Mouse (Mus musculus) midbrain, embryonic 12.5 days (tissue): ENCODE measurements at regions not wholly inside any gene's neighbourhood (a gene's known extent, or its start where the extent isn't known, plus 50 kb on each side); places are given as distances from the start of the nearest gene placed in this dataset.

Experiments
- ATAC-seq: fragments of 200-750 bp; cut with Nextera tagmentation; 2 replicates; pipeline ENCODE4 v1.8.0; 2017; ENCODE audit warnings: low read depth, moderate TSS enrichment, moderate library complexity; ENCODE audit not compliant: low FRiP score
- H3K27ac ChIP-seq: fragments of 300-500 bp; sonication (generic); replicated peaks from 2 replicates; pipeline ENCODE4 v1.5.1; 2016; ENCODE audit warnings: mild to moderate bottlenecking
- H3K27me3 ChIP-seq: fragments of 300-500 bp; sonication (generic); 2 replicates; pipeline ENCODE4 v1.6.1; 2016; ENCODE audit warnings: mild to moderate bottlenecking
- H3K36me3 ChIP-seq: fragments of 300-500 bp; sonication (generic); 2 replicates; pipeline ENCODE4 v1.6.1; 2016
- H3K4me1 ChIP-seq: fragments of 300-500 bp; sonication (generic); 2 replicates; pipeline ENCODE4 v1.6.1; 2016
- H3K4me2 ChIP-seq: fragments of 300-500 bp; sonication (generic); replicated peaks from 2 replicates; pipeline ENCODE4 v1.6.1; 2016; ENCODE audit warnings: mild to moderate bottlenecking, moderate library complexity
- H3K4me3 ChIP-seq: fragments of 300-500 bp; sonication (generic); 2 replicates; pipeline ENCODE4 v1.5.1; 2016; ENCODE audit warnings: mild to moderate bottlenecking
- H3K9ac ChIP-seq: fragments of 300-500 bp; sonication (generic); replicated peaks from 2 replicates; pipeline ENCODE4 v1.6.1; 2016; ENCODE audit warnings: mild to moderate bottlenecking, moderate library complexity
- H3K9me3 ChIP-seq: fragments of 300-500 bp; sonication (generic); 2 replicates; pipeline ENCODE4 v1.6.1; 2016; ENCODE audit warnings: mild to moderate bottlenecking
- WGBS: fragments of 180-500 bp; shearing (Covaris S2); methylation state at CpG from one replicate; pipeline ENCODE4 v1.1.7; 2016; 5-methylcytosine and 5-hydroxymethylcytosine counted together

DNA sequence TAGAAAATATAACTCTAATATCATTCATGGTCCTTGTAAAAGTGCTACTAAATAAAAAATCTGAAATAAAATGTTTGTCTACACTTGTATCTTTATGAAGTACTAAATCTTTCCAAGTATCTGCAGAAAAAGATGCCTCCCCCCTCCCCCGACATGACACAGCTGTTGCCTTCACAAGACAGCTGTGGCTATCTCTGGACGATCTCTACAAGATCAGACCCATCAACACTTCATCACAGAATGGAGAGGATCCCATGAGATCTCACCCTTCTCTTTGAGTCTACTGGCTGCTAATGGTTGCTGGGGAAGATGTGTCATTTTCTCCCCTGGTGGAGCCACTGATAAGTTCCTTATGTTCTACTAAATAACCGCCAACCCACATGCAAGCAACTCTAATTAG, 116.0 kb upstream of the Dab2 start:
- WGBS = 88% methylated on average over 3 of the region's 3 CpGs
- no peak for ATAC-seq

DNA sequence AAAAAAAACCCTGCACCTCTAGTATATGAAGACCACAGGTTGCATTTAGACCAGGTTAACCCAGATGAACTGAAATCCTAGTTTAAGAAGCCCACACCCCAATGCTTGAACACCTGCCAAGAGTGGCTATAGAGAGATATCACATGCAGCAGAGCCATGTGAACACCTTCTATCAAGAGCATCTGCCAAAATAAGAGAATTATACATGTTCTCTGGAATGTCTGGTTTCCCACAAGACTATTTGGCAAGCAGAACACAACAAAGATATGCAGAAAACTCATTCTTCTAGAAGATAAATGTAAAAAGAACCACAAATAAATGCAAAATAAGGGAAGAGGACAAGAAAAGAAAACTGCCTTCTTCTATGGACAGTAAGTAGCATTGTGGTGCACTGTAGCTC, 107.7 kb upstream of the Dab2 start:
- no peak for ATAC-seq
- H3K27me3 ChIP-seq = no peaks in the 10 kb centered on the region
- H3K9ac ChIP-seq = no peak overlapping the region
- no peaks in the 10 kb centered on the region for H3K36me3 ChIP-seq
- H3K27ac ChIP-seq = no peak overlapping the region
- H3K4me3 ChIP-seq = no peak overlapping the region
- no peaks in the 10 kb centered on the region for H3K4me1 ChIP-seq
- H3K9me3 ChIP-seq = no peaks in the 10 kb centered on the region
- no peak overlapping the region for H3K4me2 ChIP-seq

More for the DNA sequence above, 116.0 kb upstream of the Dab2 start:
- H3K4me1 ChIP-seq = no peaks in the 10 kb centered on the region
- no peaks in the 10 kb centered on the region for H3K27me3 ChIP-seq
- no peak overlapping the region for H3K4me2 ChIP-seq
- no peak overlapping the region for H3K4me3 ChIP-seq
- H3K36me3 ChIP-seq = no peaks in the 10 kb centered on the region
- no peak overlapping the region for H3K9ac ChIP-seq
- no peak overlapping the region for H3K27ac ChIP-seq
- no peaks in the 10 kb centered on the region for H3K9me3 ChIP-seq

DNA sequence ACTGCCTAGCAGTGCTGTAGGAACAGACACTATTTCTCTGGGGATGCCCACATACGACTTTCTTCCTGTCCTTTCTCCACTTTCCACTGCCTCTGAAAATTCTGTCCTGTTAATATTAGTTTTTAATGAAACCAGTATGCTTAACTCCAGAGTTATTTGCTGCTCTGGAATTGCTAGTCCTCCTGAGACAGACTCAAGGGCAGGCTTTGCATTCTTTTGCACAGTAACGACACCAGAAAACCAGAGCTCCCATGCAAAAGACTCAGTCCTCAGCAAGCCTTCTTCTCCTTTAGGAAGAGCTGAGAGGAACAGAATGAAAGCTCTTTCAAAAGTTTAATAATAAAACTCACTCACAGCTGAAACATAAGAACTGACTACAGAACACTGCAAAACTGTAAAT, 92.3 kb upstream of the Dab2 start:
- no peak overlapping the region for H3K9ac ChIP-seq
- no peaks in the 10 kb centered on the region for H3K36me3 ChIP-seq
- H3K9me3 ChIP-seq = 0 out of 2 replicates have a peak, but pooled peaks cover 3% of the 10 kb centered on the region
- H3K4me1 ChIP-seq = no peaks in the 10 kb centered on the region
- 83% methylated on average over 2 of the region's 2 CpGs for WGBS
- H3K4me3 ChIP-seq = no peak overlapping the region
- no peak overlapping the region for H3K27ac ChIP-seq
- H3K4me2 ChIP-seq = no peak overlapping the region
- no peaks in the 10 kb centered on the region for H3K27me3 ChIP-seq
- ATAC-seq = no peak

DNA sequence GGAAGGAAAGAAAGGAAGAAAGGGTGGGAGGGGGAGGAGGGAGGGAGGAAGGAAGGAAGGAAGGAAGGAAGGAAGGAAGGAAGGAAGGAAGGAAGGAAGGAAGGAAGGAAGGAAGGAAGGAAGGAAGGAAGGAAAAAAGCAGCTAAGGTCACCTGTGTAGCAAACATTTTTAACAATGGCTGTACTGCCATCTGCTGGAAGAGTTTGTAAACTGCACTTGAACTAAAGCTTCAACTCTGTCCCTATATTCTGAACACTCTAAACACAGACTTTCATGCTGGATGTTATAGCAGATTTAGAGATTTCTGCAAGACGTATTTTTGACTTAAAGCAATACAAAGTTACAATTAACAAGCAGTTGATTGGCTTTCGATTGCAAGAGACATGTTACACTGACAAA, 90.3 kb upstream of the Dab2 start:
- Histone ChIP-seq H3K9me3 (0 out of 2 replicates have a peak, but pooled peaks cover 3% of the 10 kb centered on the region), H3K27me3 (no peaks in the 10 kb centered on the region), H3K4me1 (no peaks in the 10 kb centered on the region), H3K9ac (no peak overlapping the region), H3K27ac (no peak overlapping the region), H3K4me2 (no peak overlapping the region), H3K4me3 (no peak overlapping the region), H3K36me3 (no peaks in the 10 kb centered on the region)
- 10% methylated on average over 2 of the region's 2 CpGs for WGBS
- peak; percentile 77; the same call in 1 of the 2 replicates for ATAC-seq

DNA sequence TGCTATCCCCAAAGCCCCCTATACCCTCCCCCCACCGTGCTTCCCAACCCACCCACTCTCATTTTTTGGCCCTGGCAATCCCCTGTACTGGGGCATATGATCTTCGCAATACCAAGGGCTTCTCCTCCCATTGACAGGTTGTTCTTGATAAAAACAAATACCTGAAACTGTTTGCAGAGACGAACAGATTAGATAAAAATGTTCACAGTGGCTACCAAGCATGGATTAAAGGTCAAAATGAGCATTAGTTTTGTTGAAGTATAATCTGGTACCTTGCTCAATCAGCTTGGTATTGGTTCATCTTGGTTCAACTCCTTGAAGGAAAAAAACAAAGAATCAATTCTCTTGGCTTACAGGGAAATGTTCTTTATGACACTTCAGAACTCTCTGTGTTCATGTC, 81.5 kb upstream of the Dab2 start:
- H3K27ac ChIP-seq = no peak overlapping the region
- 74% methylated on average over 3 of the region's 3 CpGs for WGBS
- no peak for ATAC-seq

DNA sequence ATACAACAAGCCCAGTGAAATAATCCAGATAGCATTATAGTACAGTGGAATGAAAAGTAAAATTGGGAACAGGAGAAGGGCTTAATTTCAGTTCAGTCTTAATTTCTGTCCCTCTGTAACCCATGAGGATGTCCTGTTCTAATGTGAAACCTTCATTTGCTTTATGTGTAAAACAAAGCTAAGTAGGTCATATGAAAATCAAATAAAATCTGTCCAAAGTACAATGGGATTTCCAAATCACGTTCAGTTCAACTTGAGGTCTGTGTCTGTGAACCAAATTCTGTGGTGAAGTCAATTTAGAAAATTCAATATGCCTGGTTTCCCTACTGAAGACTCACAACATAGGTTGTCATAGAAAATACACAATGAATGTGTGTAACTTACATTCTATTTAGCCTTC, 74.4 kb upstream of the Dab2 start:
- Histone ChIP-seq H3K4me3 (no peak overlapping the region), H3K36me3 (no peaks in the 10 kb centered on the region), H3K4me1 (no peaks in the 10 kb centered on the region), H3K27ac (no peak overlapping the region), H3K4me2 (no peak overlapping the region), H3K27me3 (no peaks in the 10 kb centered on the region), H3K9me3 (no peaks in the 10 kb centered on the region), H3K9ac (no peak overlapping the region)
- no peak for ATAC-seq
- WGBS = 57% methylated on average over 1 of the region's 1 CpGs

More for the DNA sequence above, 81.5 kb upstream of the Dab2 start:
- Histone ChIP-seq H3K9me3 (no peaks in the 10 kb centered on the region), H3K27me3 (no peaks in the 10 kb centered on the region), H3K9ac (no peak overlapping the region), H3K4me3 (no peak overlapping the region), H3K4me2 (no peak overlapping the region), H3K4me1 (no peaks in the 10 kb centered on the region), H3K36me3 (no peaks in the 10 kb centered on the region)

DNA sequence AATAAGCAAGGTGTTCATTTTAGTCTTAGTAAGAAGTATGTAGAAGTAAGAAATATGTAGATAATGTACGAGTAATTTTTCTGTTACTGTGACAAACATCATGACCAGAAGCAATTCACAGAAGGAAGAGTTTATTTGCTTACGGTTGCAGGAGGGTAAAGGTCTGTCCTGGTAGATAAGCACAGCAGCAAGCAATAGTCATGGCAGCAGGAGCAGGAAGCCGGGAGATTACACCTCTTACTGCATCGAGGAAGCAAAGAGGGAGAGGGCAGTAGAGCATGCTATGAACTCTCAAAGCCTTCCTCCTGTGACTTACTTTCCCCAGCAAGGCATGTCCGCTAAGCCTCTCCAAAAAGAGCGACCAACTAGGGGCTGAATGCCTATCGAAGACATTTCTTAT, 69.0 kb upstream of the Dab2 start:
- H3K27ac ChIP-seq = no peak overlapping the region
- no peaks in the 10 kb centered on the region for H3K36me3 ChIP-seq
- H3K4me1 ChIP-seq = no peaks in the 10 kb centered on the region
- ATAC-seq = no peak
- H3K27me3 ChIP-seq = no peaks in the 10 kb centered on the region
- WGBS = 90% methylated on average over 7 of the region's 7 CpGs
- H3K4me2 ChIP-seq = no peak overlapping the region
- H3K4me3 ChIP-seq = no peak overlapping the region
- no peaks in the 10 kb centered on the region for H3K9me3 ChIP-seq
- H3K9ac ChIP-seq = no peak overlapping the region

DNA sequence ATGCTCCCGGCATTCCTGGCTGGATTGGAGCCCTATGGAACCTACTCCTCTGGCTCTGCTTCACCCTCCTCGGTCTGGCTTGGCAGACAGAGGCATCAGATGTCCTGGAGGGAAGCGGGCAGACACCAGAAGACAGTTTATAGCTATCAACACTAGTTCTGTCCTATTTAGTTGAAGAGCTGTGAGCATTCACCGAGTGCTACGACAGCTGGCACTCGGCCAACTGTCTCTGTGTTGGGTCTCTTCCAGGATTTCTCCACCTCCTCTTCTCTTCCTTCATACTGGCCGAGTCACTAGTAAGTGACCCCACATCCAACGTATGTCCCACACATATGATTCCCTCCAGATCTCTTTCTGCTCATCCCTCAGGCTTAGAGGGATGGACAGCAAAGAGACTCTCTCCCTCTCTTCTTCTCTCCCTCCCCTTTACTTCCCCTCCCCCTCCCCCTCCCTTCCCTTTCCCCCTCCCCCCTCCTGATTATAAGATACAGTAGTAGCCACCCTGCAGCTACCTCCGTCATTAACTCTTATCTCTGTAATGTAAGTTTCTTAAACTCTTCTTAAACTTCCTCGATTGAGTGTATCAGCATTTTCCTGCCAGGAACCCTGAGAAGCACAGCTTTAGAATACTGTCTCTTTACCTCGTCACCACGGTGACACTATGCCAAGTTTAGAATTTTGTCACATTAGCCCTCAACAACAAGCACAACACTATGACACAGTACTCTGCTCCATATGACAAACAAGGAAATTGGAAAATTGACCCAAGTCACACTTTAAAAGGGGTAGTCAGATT, 68.1 kb upstream of the Dab2 start:
- H3K4me3 ChIP-seq = no peak overlapping the region
- ATAC-seq = no peak
- H3K9me3 ChIP-seq = no peaks in the 10 kb centered on the region
- H3K27ac ChIP-seq = no peak overlapping the region
- no peak overlapping the region for H3K4me2 ChIP-seq
- no peaks in the 10 kb centered on the region for H3K4me1 ChIP-seq
- H3K9ac ChIP-seq = no peak overlapping the region
- H3K27me3 ChIP-seq = no peaks in the 10 kb centered on the region
- no peaks in the 10 kb centered on the region for H3K36me3 ChIP-seq
- 87% methylated on average over 12 of the region's 12 CpGs for WGBS

DNA sequence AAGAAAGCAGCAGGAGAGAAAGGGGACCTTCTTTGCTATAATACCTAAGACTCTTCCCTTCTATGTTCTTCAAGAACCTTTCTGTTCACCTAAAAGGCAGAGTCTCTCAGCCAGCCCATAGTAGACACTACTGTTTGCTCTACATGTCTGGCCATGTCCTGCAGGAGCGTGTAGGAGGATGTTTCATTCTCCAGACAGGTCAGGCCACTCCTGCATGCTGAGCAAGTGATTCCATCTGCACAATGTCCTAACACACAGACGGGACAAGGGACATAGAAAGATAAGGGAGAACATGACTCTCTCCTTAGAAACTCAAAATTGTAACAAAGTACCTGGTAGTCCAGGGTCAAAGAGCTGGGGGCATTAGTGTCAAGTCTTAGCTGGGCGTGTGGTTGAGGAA, 66.0 kb upstream of the Dab2 start:
- no peak for ATAC-seq
- no peaks in the 10 kb centered on the region for H3K4me1 ChIP-seq
- H3K9ac ChIP-seq = no peak overlapping the region
- H3K4me2 ChIP-seq = no peak overlapping the region
- H3K36me3 ChIP-seq = no peaks in the 10 kb centered on the region
- no peak overlapping the region for H3K27ac ChIP-seq
- no peaks in the 10 kb centered on the region for H3K9me3 ChIP-seq
- WGBS = 85% methylated on average over 3 of the region's 3 CpGs
- H3K4me3 ChIP-seq = no peak overlapping the region
- no peaks in the 10 kb centered on the region for H3K27me3 ChIP-seq

DNA sequence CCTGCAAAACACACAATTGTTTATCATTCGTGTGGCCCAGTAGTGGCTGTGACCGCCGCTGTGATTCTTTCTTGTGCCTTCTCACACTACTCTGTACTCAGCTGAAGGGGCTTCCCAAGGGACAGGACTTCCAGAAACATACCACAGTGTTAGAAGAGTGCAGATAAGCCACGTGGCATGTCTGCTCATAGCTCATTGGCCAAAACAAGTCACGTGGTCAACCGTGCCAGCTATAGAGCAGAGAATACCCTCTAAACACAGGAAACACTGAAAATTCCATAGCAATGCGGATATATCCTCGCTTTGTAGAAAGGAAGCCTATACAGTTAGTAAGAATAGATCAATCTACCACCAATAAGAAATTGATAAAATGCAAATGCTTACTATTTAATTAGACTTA, 63.0 kb upstream of the Dab2 start:
- 0 out of 2 replicates have a peak, but pooled peaks have one; percentile 46 for ATAC-seq
- no peak overlapping the region for H3K9ac ChIP-seq
- WGBS = 89% methylated on average over 8 of the region's 8 CpGs
- no peaks in the 10 kb centered on the region for H3K9me3 ChIP-seq
- H3K27ac ChIP-seq = no peak overlapping the region
- H3K36me3 ChIP-seq = no peaks in the 10 kb centered on the region
- no peak overlapping the region for H3K4me3 ChIP-seq
- H3K4me1 ChIP-seq = no peaks in the 10 kb centered on the region
- no peaks in the 10 kb centered on the region for H3K27me3 ChIP-seq
- H3K4me2 ChIP-seq = no peak overlapping the region

DNA sequence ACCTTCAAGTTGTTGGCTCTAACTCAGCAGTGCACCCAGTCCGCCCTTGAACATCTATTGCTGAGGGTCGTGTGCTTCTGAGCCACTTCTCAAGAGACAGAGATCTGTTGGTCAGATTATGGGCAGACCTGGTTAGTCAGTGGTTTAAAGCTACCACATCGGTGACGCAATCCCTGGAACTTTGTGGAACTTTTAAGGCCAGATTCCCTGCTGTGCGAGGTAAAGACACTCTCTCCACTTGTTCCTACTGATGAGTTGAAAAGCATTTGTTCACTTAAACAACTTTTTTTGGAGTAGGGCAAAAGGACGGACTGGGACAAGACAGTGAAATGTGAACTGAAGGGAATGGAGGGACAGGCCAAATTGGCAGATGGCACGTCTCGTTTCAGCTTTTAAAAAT, 61.9 kb upstream of the Dab2 start:
- Histone ChIP-seq H3K4me1 (no peaks in the 10 kb centered on the region), H3K27me3 (no peaks in the 10 kb centered on the region), H3K27ac (no peak overlapping the region), H3K4me2 (no peak overlapping the region), H3K36me3 (no peaks in the 10 kb centered on the region), H3K9me3 (no peaks in the 10 kb centered on the region), H3K9ac (no peak overlapping the region), H3K4me3 (no peak overlapping the region)
- 76% methylated on average over 8 of the region's 8 CpGs for WGBS
- ATAC-seq = no peak

DNA sequence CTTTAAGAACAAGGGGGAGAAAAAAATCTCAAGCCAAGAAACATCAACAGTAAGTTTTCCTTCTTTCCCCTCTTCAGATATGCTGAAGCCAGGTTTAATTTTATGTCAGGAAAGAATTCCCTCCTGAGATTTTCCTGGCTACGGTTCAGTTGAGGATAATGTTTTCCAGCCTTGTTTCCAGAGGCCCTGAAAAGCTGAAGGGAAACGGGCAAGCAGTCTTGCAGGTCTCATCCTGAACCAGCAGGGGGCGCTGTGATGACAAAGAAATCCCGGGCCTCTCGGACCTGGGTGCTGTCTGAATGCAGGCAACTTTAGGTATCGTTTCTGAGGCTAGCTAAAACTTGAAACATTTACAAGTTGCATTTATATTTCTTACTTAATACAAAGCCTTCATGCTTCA, 61.5 kb upstream of the Dab2 start:
- Histone ChIP-seq H3K9me3 (no peaks in the 10 kb centered on the region), H3K36me3 (no peaks in the 10 kb centered on the region), H3K4me3 (no peak overlapping the region), H3K9ac (no peak overlapping the region), H3K27me3 (no peaks in the 10 kb centered on the region), H3K4me2 (no peak overlapping the region), H3K27ac (no peak overlapping the region), H3K4me1 (no peaks in the 10 kb centered on the region)
- 7% methylated on average over 6 of the region's 6 CpGs for WGBS
- peak; percentile 83 for ATAC-seq

DNA sequence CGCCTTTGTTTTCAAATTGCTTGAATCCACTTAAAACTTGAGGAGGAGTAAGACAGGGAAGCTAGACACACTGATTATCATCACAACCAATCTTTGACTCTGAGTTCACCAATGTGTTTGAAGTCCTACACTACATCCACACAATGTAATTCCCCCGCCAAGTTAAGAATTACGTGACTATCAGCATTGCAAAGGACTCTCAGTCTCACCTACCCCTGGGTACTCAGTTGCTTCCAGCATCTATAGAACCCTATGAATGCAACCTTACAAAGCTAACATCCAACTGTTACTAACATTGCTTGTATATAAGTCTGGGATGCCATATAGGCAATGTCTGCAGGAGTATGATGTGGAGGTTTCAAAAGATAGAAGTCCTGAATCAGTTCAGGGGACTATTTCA, 60.8 kb upstream of the Dab2 start:
- Histone ChIP-seq H3K4me1 (no peaks in the 10 kb centered on the region), H3K9ac (no peak overlapping the region), H3K4me2 (no peak overlapping the region), H3K27ac (no peak overlapping the region), H3K27me3 (no peaks in the 10 kb centered on the region), H3K4me3 (no peak overlapping the region), H3K36me3 (no peaks in the 10 kb centered on the region), H3K9me3 (no peaks in the 10 kb centered on the region)
- WGBS = 93% methylated on average over 3 of the region's 3 CpGs
- ATAC-seq = 0 out of 2 replicates have a peak, but pooled peaks have one; percentile 52
